Mouse (Mus musculus): ENCODE data around the gene Mgat4d. TPM values are rescaled to one million over a fixed set of nuclear protein-coding genes. Genes with fewer than 3 reads are reported as not detected.
A peak's percentile ranks its signal among the peaks of the same experiment; 100 is the strongest.
"Not testable (repeated sequence)": the region's sequence is repeated elsewhere in the genome, so short reads cannot be mapped to it uniquely, and the experiment has no call there.

The Mgat4d gene
- not detected in 2 replicates for polyA plus RNA-seq (2015; fragmentation: Nextera tagmentation; extraction: Ambion mirVana)

DNA sequence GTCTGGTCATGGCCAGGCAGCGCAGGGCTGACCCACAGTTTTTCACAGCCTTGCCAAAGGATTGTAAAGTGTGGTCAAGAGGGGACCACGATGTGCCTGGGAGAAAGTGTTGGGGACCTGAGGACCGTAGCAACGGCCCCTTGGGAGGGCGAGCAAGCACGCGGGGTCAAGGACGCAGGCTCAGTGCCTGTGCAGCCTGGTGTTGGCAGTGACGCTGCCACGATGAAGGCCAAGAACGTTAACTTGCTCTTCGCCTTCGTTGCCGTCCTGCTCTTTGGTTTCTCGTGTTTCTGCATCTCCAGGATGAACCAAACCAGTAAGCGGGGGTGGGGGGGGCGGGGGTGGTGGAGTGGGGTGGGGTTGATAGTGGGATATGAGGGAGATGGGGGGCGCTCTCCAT is at the start of gene Mgat4d:
Gene Mgat4d (plus strand): TSS at position 209 of the 400 bp plus-strand sequence.
- no peak within 1 kb of the TSS for H3K27ac ChIP-seq (replicated peaks)
- ATAC-seq (ENCODE audit: insufficient number of reproducible peaks, low FRiP score, low TSS enrichment, low read depth): no peak
- H3K4me3 ChIP-seq (replicated peaks): no peak within 1 kb of the TSS
- H3K4me1 ChIP-seq: no peaks in the 10 kb centered on the region
- H3K36me3 ChIP-seq: no peaks in the 10 kb centered on the region
- WGBS: 76% methylated on average over 18 of the region's 18 CpGs
- no peaks in the 10 kb centered on the region for H3K27me3 ChIP-seq
- no peak within 1 kb of the TSS for H3K4me2 ChIP-seq (replicated peaks)
- H3K9ac ChIP-seq: no peak within 1 kb of the TSS
- H3K9me3 ChIP-seq (replicated peaks): no peaks in the 10 kb centered on the region

DNA sequence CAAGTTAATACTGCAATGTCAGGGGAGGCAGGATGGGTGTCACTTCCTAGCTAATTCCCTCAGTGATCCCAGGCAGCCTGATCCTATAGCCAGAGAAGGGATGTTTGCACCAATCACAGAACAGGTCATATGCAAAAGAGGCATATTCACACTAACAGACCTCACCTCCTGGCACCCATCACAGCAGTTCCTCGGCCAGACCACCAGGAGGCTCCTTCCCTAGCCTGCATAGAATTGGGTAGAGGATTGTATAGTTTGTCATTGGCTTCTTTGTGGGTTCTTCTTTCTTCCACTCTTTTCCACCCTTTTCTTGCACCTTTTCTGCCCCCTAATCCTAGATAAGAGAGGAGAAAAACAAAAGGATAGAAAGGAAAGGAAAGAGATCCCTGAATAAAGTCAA is 48.1 kb upstream of the Mgat4d start:
- ATAC-seq (ENCODE audit: insufficient number of reproducible peaks, low FRiP score, low TSS enrichment, low read depth): no peak; the same call in 1 of the 2 replicates
- no peaks in the 10 kb centered on the region for H3K27me3 ChIP-seq
- no peak overlapping the region for H3K9ac ChIP-seq
- no peaks in the 10 kb centered on the region for H3K36me3 ChIP-seq
- H3K4me2 ChIP-seq (replicated peaks): no peak overlapping the region
- H3K4me3 ChIP-seq (replicated peaks): no peak overlapping the region
- no peaks in the 10 kb centered on the region for H3K9me3 ChIP-seq (replicated peaks)
- no peaks in the 10 kb centered on the region for H3K4me1 ChIP-seq
- WGBS: 61% methylated on average over 1 of the region's 1 CpGs
- H3K27ac ChIP-seq (replicated peaks): no peak overlapping the region

GRCm38 (mm10) chr8:83304946-83305345 is 43.3 kb upstream of the Mgat4d start:
- H3K36me3 ChIP-seq: no peaks in the 10 kb centered on the region
- WGBS: 91% methylated on average over 1 of the region's 1 CpGs
- H3K9me3 ChIP-seq (replicated peaks): no peaks in the 10 kb centered on the region
- H3K4me3 ChIP-seq (replicated peaks): no peak overlapping the region
- H3K4me2 ChIP-seq (replicated peaks): no peak overlapping the region
- ATAC-seq (ENCODE audit: insufficient number of reproducible peaks, low FRiP score, low TSS enrichment, low read depth): no peak
- H3K27ac ChIP-seq (replicated peaks): no peak overlapping the region
- no peak overlapping the region for H3K9ac ChIP-seq
- H3K4me1 ChIP-seq: no peaks in the 10 kb centered on the region
- H3K27me3 ChIP-seq: no peaks in the 10 kb centered on the region

- H3K9ac ChIP-seq: no peak overlapping the region
- H3K4me2 ChIP-seq (replicated peaks): no peak overlapping the region
- WGBS: 74% methylated on average over 6 of the region's 6 CpGs
- no peaks in the 10 kb centered on the region for H3K36me3 ChIP-seq
- no peaks in the 10 kb centered on the region for H3K27me3 ChIP-seq
- H3K4me3 ChIP-seq (replicated peaks): no peak overlapping the region
- no peaks in the 10 kb centered on the region for H3K9me3 ChIP-seq (replicated peaks)
- no peaks in the 10 kb centered on the region for H3K4me1 ChIP-seq
- no peak for ATAC-seq (ENCODE audit: insufficient number of reproducible peaks, low FRiP score, low TSS enrichment, low read depth)
- no peak overlapping the region for H3K27ac ChIP-seq (replicated peaks)
Observed at GRCm38 (mm10) chr8:83309836-83310235, 38.4 kb upstream of the Mgat4d start.

GRCm38 (mm10) chr8:83315084-83315483 is 33.2 kb upstream of the Mgat4d start:
- H3K4me3 ChIP-seq (replicated peaks); H3K27me3 ChIP-seq; H3K27ac ChIP-seq (replicated peaks); H3K9me3 ChIP-seq (replicated peaks); H3K9ac ChIP-seq; ATAC-seq (ENCODE audit: insufficient number of reproducible peaks, low FRiP score, low TSS enrichment, low read depth); H3K4me1 ChIP-seq; H3K4me2 ChIP-seq (replicated peaks): not testable (repeated sequence)
- WGBS: 50% methylated on average over 4 of the region's 4 CpGs
- peaks cover 17% of the 10 kb centered on the region for H3K36me3 ChIP-seq

DNA sequence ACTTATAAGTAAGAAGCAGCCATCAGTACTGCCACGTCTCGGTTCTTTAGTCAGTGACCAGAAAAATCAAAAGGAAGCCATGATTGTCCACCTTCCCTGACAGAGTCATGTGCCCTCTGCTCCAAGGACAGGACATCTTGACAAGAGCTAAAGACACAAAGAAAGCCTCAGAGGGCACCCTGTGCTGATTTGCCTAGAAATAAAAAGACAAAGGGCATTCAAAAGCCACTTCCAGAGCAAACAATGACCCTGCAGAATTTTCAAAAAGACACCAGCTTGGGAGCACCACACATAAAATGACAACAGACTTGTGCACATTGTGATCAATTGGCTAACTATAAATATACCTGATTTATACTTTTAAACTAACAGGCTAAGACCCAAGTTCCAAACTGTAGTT is 32.6 kb upstream of the Mgat4d start:
- no peaks in the 10 kb centered on the region for H3K4me1 ChIP-seq
- ATAC-seq (ENCODE audit: insufficient number of reproducible peaks, low FRiP score, low TSS enrichment, low read depth): no peak

DNA sequence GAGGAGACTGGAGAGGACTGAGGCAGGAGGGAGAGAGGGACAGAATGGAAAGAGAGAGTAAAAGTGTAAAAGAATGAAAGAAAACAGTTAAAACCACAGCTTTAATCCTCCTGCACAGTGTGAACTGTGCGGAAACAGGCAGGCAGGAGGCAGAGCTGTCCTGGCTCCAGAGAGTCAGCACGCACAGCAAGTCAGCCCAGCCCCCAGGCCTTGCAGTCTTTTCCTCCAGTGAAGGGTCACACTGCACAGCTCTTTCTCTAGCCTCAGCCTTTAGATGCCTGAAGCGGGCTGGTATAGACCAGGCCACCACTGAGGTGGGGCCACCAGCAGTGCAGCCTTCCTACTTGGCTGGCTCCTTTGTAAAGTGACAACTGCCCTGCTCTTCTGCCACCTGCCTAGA is 27.7 kb upstream of the Mgat4d start:
- Histone ChIP-seq H3K4me3 (replicated peaks) (no peak overlapping the region), H3K27ac (replicated peaks) (no peak overlapping the region; the same call in 1 of the 2 replicates), H3K9ac (no peak overlapping the region), H3K27me3 (no peaks in the 10 kb centered on the region), H3K9me3 (replicated peaks) (no peaks in the 10 kb centered on the region), H3K4me1 (no peaks in the 10 kb centered on the region), H3K4me2 (replicated peaks) (no peak overlapping the region), H3K36me3 (peaks cover 36% of the 10 kb centered on the region)
- ATAC-seq (ENCODE audit: insufficient number of reproducible peaks, low FRiP score, low TSS enrichment, low read depth): no peak
- 28% methylated on average over 3 of the region's 3 CpGs for WGBS

More for the DNA sequence above, 32.6 kb upstream of the Mgat4d start:
- H3K27ac ChIP-seq (replicated peaks): no peak overlapping the region
- WGBS: 47% methylated on average over 2 of the region's 2 CpGs
- H3K36me3 ChIP-seq: peaks cover 20% of the 10 kb centered on the region
- H3K9ac ChIP-seq: no peak overlapping the region
- no peak overlapping the region for H3K4me2 ChIP-seq (replicated peaks)
- no peaks in the 10 kb centered on the region for H3K9me3 ChIP-seq (replicated peaks)
- H3K27me3 ChIP-seq: no peaks in the 10 kb centered on the region
- H3K4me3 ChIP-seq (replicated peaks): no peak overlapping the region

DNA sequence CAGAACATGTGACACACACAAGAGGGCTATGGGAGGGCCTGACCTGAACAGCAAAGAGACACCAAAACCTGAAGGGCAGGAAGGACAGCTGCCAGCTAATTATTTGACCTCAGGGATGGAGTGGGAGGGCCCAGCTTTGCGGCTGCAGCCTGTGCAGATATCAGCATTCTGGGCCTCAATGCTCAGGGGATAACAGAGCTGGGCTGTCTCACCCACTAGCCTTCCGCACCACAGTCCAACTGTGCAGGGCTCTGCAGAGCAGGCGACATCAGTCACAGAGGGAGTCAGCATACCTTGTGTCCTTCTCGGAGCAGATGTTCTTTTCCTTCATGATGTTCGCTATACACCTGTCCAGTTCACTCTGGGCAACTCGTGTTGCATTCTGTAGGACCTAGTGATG is 25.9 kb upstream of the Mgat4d start:
- H3K36me3 ChIP-seq: peaks cover 36% of the 10 kb centered on the region

GRCm38 (mm10) chr8:83323056-83323455 is 25.2 kb upstream of the Mgat4d start:
- H3K4me2 ChIP-seq (replicated peaks): no peak overlapping the region
- no peak overlapping the region for H3K4me3 ChIP-seq (replicated peaks)
- no peaks in the 10 kb centered on the region for H3K27me3 ChIP-seq
- H3K9ac ChIP-seq: no peak overlapping the region
- ATAC-seq (ENCODE audit: insufficient number of reproducible peaks, low FRiP score, low TSS enrichment, low read depth): no peak
- no peaks in the 10 kb centered on the region for H3K4me1 ChIP-seq
- WGBS: 86% methylated on average over 2 of the region's 2 CpGs
- no peak overlapping the region for H3K27ac ChIP-seq (replicated peaks)
- peaks cover 37% of the 10 kb centered on the region for H3K36me3 ChIP-seq
- H3K9me3 ChIP-seq (replicated peaks): no peaks in the 10 kb centered on the region

More for the DNA sequence above, 25.9 kb upstream of the Mgat4d start:
- no peaks in the 10 kb centered on the region for H3K4me1 ChIP-seq
- 85% methylated on average over 6 of the region's 6 CpGs for WGBS
- H3K9ac ChIP-seq: no peak overlapping the region
- no peaks in the 10 kb centered on the region for H3K27me3 ChIP-seq
- H3K27ac ChIP-seq (replicated peaks): no peak overlapping the region
- H3K4me2 ChIP-seq (replicated peaks): no peak overlapping the region
- ATAC-seq (ENCODE audit: insufficient number of reproducible peaks, low FRiP score, low TSS enrichment, low read depth): no peak
- no peaks in the 10 kb centered on the region for H3K9me3 ChIP-seq (replicated peaks)
- H3K4me3 ChIP-seq (replicated peaks): no peak overlapping the region

- no peaks in the 10 kb centered on the region for H3K9me3 ChIP-seq (replicated peaks)
- H3K27me3 ChIP-seq: no peaks in the 10 kb centered on the region
- WGBS: 81% methylated on average over 5 of the region's 5 CpGs
- H3K36me3 ChIP-seq: peaks cover 10% of the 10 kb centered on the region; the same call in 1 of the 2 replicates
- no peak overlapping the region for H3K4me2 ChIP-seq (replicated peaks)
- ATAC-seq (ENCODE audit: insufficient number of reproducible peaks, low FRiP score, low TSS enrichment, low read depth): no peak
- H3K9ac ChIP-seq: no peak overlapping the region
- no peak overlapping the region for H3K4me3 ChIP-seq (replicated peaks)
- H3K27ac ChIP-seq (replicated peaks): no peak overlapping the region
- H3K4me1 ChIP-seq: peaks cover 2% of the 10 kb centered on the region; the same call in 1 of the 2 replicates
Observed at GRCm38 (mm10) chr8:83327889-83328288, 20.4 kb upstream of the Mgat4d start.

- 5% methylated on average over 7 of the region's 7 CpGs for WGBS
- peak overlapping the region; percentile 88 for H3K4me2 ChIP-seq (replicated peaks)
- peak overlapping the region; percentile 61 for H3K9ac ChIP-seq
- ATAC-seq (ENCODE audit: insufficient number of reproducible peaks, low FRiP score, low TSS enrichment, low read depth): no peak
- H3K27ac ChIP-seq (replicated peaks): peak overlapping the region; percentile 84; the same call in 1 of the 2 replicates
- no peaks in the 10 kb centered on the region for H3K9me3 ChIP-seq (replicated peaks)
- peaks cover 10% of the 10 kb centered on the region; the same call in 1 of the 2 replicates for H3K36me3 ChIP-seq
- peaks cover 4% of the 10 kb centered on the region; the same call in 1 of the 2 replicates for H3K4me1 ChIP-seq
- H3K27me3 ChIP-seq: no peaks in the 10 kb centered on the region; the same call in 1 of the 2 replicates
- peak overlapping the region; percentile 82 for H3K4me3 ChIP-seq (replicated peaks)
Observed at GRCm38 (mm10) chr8:83331567-83331898, 16.7 kb upstream of the Mgat4d start.

Data from embryonic facial prominence, embryonic 15.5 days (tissue).